Mouse (Mus musculus) liver, embryonic 14.5 days (tissue): ENCODE measurements around the gene Acbd6. TPM values are rescaled to one million over a fixed set of nuclear protein-coding genes. Genes with fewer than 3 reads are reported as not detected.

ENCODE experiments used
- ATAC-seq: fragments of 200-750 bp; cut with Nextera tagmentation; 2 replicates; pipeline ENCODE4 v1.8.0; 2017; ENCODE audit warnings: moderate number of reproducible peaks, mild to moderate bottlenecking, moderate library complexity; ENCODE audit not compliant: insufficient read depth
- DNase-seq, 3 experiments: peaks; one replicate each; pipeline ENCODE4 v3.0.0-alpha.2; 2012 to 2013; ENCODE audit warnings: low read depth in 3 of 3, low spot score in 3 of 3
- H3K27ac ChIP-seq: fragments of 300-500 bp; sonication (generic); 2 replicates; pipeline ENCODE4 v1.5.1; 2014; ENCODE audit warnings: moderate library complexity, mild to moderate bottlenecking, control low read depth, inconsistent platforms
- H3K27me3 ChIP-seq: fragments of 300-500 bp; sonication (generic); 2 replicates; pipeline ENCODE4 v1.6.1; 2014; ENCODE audit warnings: mild to moderate bottlenecking, low read length, moderate library complexity; ENCODE audit not compliant: control insufficient read depth, insufficient read depth
- H3K36me3 ChIP-seq: fragments of 300-500 bp; sonication (generic); replicated peaks from 2 replicates; pipeline ENCODE4 v1.6.1; 2014; ENCODE audit warnings: low read depth; ENCODE audit not compliant: control insufficient read depth, insufficient read depth
- H3K4me1 ChIP-seq, 2 experiments: fragments of 200-500 bp in 1 of 2; fragments of 300-500 bp in 1 of 2; sonication (generic) in 1 of 2; replicated peaks; 2 replicates each; pipeline ENCODE4 v1.6.1; 2012 to 2014; ENCODE audit warnings: antibody characterized with exemption in 1 of 2, inconsistent platforms in 1 of 2, low read length in 1 of 2; ENCODE audit not compliant: control insufficient read depth in 2 of 2, insufficient read depth in 2 of 2
- H3K4me2 ChIP-seq: fragments of 300-500 bp; sonication (generic); 2 replicates; pipeline ENCODE4 v1.6.1; 2014; ENCODE audit warnings: low read depth, mild to moderate bottlenecking, control low read depth, moderate library complexity
- H3K4me3 ChIP-seq, 2 experiments: fragments of 200-500 bp in 1 of 2; fragments of 300-500 bp in 1 of 2; sonication (generic) in 1 of 2; 2 replicates each; pipeline ENCODE4 v1.5.1; 2012 to 2014; ENCODE audit warnings: low read depth in 2 of 2, low read length in 2 of 2, mild to moderate bottlenecking in 2 of 2, control low read depth in 1 of 2, inconsistent platforms in 1 of 2, moderate library complexity in 1 of 2; ENCODE audit not compliant: insufficient read depth in 1 of 2
- H3K9ac ChIP-seq: fragments of 300-500 bp; sonication (generic); replicated peaks from 2 replicates; pipeline ENCODE4 v1.6.1; 2014; ENCODE audit warnings: mild to moderate bottlenecking, control low read depth, moderate library complexity
- H3K9me3 ChIP-seq: fragments of 300-500 bp; sonication (generic); 2 replicates; pipeline ENCODE4 v1.6.1; 2016; ENCODE audit warnings: low read length, mixed read lengths; ENCODE audit not compliant: control insufficient read depth
- CTCF ChIP-seq: IDR thresholded peaks from 2 replicates; pipeline ENCODE4 v1.5.1; 2016; ENCODE audit warnings: antibody characterized with exemption, low read depth, control low read depth
- EP300 ChIP-seq: IDR thresholded peaks from 2 replicates; pipeline ENCODE4 v1.6.1; 2016; ENCODE audit warnings: antibody characterized with exemption, low read depth
- WGBS: fragments of 180-500 bp; shearing (Covaris S2); extraction: QIAGEN DNeasy Blood & Tissue Kit; methylation state at CpG from one replicate; pipeline ENCODE4 v1.1.7; 2014; ENCODE audit not compliant: insufficient replicate concordance; 5-methylcytosine and 5-hydroxymethylcytosine counted together
- polyA plus RNA-seq, 2 experiments: library from polyadenylated mRNA; depleted of rRNA in 1 of 2; stranded (reverse) in 1 of 2; unstranded in 1 of 2; fragments of >200 nt; fragmentation: Nextera tagmentation in 1 of 2; extraction: Ambion mirVana in 1 of 2; gene quantifications; 2 replicates each; pipeline versions ENCODE4 v1.2.1 to v1.2.3; 2012 to 2014

The Acbd6 gene
- polyA plus RNA-seq, 2 experiments, result 36.6 to 40.0 TPM

- Histone ChIP-seq H3K27me3 (peaks cover 93% of the 10 kb centered on the region), H3K4me3 (no peak overlapping the region), H3K4me1 (no peaks in the 10 kb centered on the region), H3K27ac (no peak overlapping the region), H3K4me2 (no peak overlapping the region), H3K9me3 (no peaks in the 10 kb centered on the region), H3K9ac (no peak overlapping the region), H3K36me3 (no peaks in the 10 kb centered on the region)
- TF ChIP-seq CTCF (no peak), EP300 (no peak)
- WGBS, result 1% methylated on average over 26 of the region's 26 CpGs
- ATAC-seq, result no peak
- DNase-seq, result no peak
Measured at GRCm38 (mm10) chr1:155736096-155736825, 178.3 kb downstream of the Acbd6 start.

GRCm38 (mm10) chr1:155737017-155737808 lies 179.3 kb downstream of the Acbd6 start:
- peaks cover 94% of the 10 kb centered on the region for H3K27me3 ChIP-seq
- WGBS, result under 1% methylated on average over 58 of the region's 58 CpGs
- no peaks in the 10 kb centered on the region for H3K36me3 ChIP-seq
- TF ChIP-seq CTCF, result no peak
- no peak for TF ChIP-seq EP300
- no peak overlapping the region for H3K27ac ChIP-seq
- H3K4me1 ChIP-seq, result no peaks in the 10 kb centered on the region
- DNase-seq (no peak), ATAC-seq (no peak)
- no peak overlapping the region for H3K9ac ChIP-seq
- no peak overlapping the region for H3K4me3 ChIP-seq
- no peaks in the 10 kb centered on the region for H3K9me3 ChIP-seq
- no peak overlapping the region for H3K4me2 ChIP-seq

- Histone ChIP-seq H3K9me3 (no peaks in the 10 kb centered on the region), H3K4me1 (no peaks in the 10 kb centered on the region), H3K4me3 (no peak overlapping the region), H3K36me3 (no peaks in the 10 kb centered on the region), H3K27ac (no peak overlapping the region), H3K27me3 (peaks cover 98% of the 10 kb centered on the region), H3K4me2 (no peak overlapping the region), H3K9ac (no peak overlapping the region)
- under 1% methylated on average over 25 of the region's 25 CpGs for WGBS
- no peak for TF ChIP-seq EP300
- no peak for TF ChIP-seq CTCF
- no peak for ATAC-seq
- no peak for DNase-seq
Measured at GRCm38 (mm10) chr1:155737809-155738383, 180.0 kb downstream of the Acbd6 start.

Other genes starting within 250 kb of the Acbd6 start
- gene Xpr1, start 140.7 kb upstream of the Acbd6 start, polyA plus RNA-seq (2012; rRNA removed), result 3.3 and 4.2 TPM in 2 replicates
- 2.2 and 2.4 TPM in 2 replicates for gene Xpr1, start 140.7 kb upstream of the Acbd6 start, polyA plus RNA-seq (2014; fragmentation: Nextera tagmentation; extraction: Ambion mirVana)
- not detected in 2 replicates for gene Lhx4, start 193.6 kb downstream of the Acbd6 start, polyA plus RNA-seq (2012; rRNA removed)
- gene Lhx4, start 193.6 kb downstream of the Acbd6 start, polyA plus RNA-seq (2014; fragmentation: Nextera tagmentation; extraction: Ambion mirVana), result not detected in 2 replicates